Mouse (Mus musculus) heart, adult 8-10 months (tissue): Measurements from ENCODE around the gene Apoa2. TPM values are rescaled to one million over a fixed set of nuclear protein-coding genes. Genes with fewer than 3 reads are reported as not detected.

ENCODE experiments used
- DNase-seq: peaks from one replicate; pipeline ENCODE4 v3.0.0; 2022; ENCODE audit warnings: low spot score
- total RNA-seq, 4 experiments: library from RNA; stranded (reverse); gene quantifications; 2 replicates each; pipeline ENCODE4 v1.2.4; 2022

Apoa2 gene
- total RNA-seq, 4 experiments from 2014 or later = 1.8 to 4.9 (median 1.9) TPM

DNA sequence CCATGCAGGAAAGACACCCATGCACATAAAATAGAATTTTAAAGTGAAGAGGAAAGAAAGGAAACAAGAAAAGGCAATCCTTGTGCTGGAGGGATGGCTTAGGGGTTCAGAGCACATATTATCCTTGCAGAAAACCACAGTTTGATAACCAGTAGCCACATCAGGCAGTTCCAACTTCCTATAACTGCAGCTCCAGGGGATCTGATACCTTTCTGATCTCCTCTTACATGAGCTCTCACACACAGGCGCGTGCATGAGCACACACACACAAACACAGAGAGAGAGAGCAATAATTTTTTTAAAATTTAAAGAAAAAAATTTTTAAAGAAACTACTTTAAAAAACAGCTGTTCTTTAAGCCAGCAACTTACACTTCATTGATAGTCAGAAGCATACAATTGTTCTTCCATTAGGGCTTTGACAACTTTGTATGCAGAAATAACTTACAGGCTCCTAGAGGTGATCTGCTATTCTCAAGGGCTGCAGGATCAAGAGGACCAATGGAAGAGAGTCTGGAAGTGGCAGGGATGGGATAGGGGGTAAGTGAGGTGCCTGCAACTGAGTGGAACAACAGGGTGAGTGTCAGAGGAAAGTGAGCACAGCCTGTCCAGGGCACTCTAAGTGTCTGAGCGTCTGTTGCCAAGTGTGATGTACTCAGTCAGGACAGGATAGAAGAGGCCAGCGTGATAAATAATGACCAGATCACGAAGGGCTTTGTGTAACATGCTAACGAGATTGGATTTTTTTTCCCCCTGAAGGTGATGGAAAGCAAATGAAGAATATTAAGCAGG lies 19.0 kb upstream of the Apoa2 start:
- no peak for DNase-seq

DNA sequence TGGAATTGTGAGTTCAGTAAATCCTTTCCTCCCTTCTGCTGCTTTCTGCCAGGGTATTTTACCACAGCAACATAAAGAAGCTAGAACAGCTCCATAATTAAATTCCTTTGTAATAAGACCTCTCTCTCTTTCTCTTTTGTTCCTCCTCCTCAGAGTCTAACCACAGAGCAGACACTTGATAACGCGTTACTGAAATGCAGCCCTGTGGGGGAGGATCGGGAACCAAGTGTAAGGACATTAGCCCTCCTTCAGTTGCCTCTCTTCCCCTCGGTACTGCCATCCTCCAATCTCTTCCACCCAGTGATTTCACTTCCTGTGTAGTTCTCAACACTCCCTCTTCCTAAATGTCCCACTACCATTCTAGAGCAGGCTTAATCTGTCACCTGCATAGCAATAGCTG lies 15.4 kb upstream of the Apoa2 start:
- DNase-seq = no peak

DNA sequence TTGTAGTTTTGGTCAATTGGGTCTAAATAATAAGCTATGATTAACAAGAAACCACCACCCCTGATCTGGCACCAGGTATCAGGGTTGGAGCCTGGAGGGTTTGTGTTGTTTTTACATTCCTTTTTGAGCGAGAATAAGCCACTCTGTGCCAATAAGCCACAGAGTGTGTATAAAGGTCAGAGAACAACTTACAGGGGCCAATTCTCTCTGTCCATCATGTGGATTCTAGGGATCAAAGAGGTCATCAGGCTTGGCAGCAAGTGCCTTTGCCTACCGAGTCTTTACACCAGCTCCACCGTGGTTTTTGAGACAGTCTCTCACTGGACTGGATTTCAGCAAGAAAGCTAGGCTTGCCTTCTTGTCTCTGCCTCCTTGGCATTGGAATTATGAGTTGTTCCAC lies 12.0 kb upstream of the Apoa2 start:
- DNase-seq = no peak

DNA sequence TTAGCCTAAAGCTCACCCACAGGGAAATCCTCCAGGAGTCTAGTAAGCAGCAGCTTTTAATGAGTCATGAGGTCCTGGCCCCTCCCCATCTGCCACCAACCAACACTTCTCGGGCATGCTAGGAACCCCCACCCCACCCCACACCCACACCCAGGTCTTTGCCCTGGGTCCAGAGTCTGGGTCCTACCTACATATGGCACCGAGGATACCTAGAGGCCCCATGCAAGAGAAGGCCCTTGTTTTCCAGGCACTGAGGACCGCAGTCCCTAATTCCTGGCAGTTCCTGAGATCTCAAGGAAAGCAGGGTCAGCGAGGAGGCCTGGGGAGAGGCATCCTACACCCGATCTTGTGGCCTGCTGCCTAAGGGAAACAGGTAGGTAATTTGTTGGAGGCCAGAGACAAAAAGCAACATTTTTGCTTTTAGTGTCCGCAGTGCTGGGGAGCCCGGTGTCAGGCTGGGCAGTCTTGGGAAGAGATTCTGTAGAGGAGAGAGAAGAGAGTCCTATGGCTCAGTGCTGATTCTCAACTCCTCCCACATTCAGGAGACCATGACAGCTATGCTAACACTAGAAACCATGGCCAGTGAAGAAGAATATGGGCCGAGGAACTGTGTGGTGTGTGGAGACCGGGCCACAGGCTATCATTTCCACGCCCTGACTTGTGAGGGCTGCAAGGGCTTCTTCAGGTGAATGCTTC lies 10.9 kb upstream of the Apoa2 start, which contains the start of gene Nr1i3:
TSS of gene Nr1i3 (plus strand) at position 170 of the 696 bp plus-strand sequence.
- no peak for DNase-seq

DNA sequence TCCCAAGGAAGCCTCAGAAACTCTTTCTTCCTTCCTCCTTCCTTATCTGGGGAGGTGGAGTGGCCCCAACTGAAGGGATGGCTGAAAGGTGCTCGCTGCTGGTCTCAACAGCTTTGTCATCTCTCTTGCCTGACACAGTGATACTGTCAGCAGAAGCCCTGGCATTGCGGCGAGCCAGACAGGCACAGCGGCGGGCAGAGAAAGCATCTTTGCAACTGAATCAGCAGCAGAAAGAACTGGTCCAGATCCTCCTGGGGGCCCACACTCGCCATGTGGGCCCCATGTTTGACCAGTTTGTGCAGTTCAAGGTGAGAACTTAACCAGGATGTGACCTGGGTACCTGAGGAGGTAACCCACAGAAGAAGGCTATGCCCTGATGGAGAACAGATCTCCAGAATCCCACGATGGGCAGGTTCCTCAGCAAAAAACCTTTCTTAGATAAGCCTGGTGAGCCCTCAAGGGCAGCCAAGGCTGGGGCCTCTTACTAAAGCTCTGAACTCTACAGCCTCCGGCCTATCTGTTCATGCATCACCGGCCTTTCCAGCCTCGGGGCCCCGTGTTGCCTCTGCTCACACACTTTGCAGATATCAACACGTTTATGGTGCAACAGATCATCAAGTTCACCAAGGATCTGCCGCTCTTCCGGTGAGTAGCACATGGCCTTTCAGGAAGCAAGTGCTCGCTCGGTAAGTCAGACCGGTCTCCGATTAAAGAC lies 8.5 kb upstream of the Apoa2 start:
- no peak for DNase-seq

DNA sequence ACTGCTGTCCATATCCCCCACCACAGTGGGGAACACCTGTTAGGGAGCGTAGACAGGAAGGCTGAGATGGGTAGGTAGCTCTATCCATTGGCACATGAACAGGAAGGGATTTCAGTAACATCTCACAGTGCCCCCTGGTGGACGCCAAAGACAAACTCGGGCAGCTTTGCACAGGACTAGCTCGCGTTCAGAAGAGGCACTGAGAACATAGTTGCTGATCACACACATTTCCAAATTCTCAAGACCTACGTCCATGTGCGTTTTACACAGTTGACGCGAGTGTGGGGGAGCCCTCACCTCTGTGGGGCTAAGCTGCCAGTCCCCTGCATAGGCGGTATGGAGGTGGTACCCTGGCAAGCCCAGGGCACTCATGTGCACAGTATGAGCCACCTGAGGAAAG lies 4.0 kb upstream of the Apoa2 start:
- DNase-seq = peak; percentile 86

DNA sequence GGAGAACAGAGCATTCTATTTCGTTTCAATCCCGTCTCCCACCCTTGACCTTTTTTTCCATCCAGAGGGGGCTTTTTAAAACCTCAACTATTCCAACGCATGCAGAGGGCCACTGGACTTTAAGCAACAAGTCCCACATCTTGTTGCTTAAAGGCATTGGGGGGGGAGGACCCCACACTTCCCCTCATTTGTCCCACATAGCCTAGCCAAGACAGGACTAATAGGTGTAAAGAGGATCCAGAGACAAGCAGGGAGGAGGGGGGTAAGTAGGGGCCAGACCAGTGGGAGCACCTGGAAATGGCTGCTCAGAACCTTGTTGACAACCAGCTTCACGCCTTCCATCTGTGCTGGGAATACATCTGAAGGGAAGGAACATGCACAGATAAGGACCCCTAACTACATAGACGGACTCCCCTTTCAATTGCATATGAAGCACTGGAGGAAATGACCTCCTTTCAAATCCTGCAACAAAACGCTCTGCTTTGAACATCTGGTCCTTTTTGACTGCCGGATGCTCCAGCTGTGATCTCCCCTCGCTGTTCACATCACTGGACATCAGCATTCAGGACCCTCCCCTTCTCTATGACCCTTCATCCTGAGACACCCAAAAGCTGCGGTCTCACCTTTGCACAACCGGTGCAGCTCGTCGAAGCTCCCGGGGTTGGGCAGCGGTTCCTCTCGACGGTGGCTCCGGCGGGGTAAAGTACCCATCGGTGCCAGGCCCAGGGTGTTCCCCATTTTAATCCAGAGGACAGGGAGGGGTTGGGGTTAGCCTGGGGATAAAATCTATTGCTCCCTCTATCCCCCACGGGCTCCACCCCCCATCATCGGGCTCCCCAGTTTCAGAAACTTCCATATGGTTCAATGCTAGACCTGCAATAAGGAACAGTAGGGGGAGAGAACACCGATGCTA lies 3.3 kb upstream of the Apoa2 start:
- no peak for DNase-seq

DNA sequence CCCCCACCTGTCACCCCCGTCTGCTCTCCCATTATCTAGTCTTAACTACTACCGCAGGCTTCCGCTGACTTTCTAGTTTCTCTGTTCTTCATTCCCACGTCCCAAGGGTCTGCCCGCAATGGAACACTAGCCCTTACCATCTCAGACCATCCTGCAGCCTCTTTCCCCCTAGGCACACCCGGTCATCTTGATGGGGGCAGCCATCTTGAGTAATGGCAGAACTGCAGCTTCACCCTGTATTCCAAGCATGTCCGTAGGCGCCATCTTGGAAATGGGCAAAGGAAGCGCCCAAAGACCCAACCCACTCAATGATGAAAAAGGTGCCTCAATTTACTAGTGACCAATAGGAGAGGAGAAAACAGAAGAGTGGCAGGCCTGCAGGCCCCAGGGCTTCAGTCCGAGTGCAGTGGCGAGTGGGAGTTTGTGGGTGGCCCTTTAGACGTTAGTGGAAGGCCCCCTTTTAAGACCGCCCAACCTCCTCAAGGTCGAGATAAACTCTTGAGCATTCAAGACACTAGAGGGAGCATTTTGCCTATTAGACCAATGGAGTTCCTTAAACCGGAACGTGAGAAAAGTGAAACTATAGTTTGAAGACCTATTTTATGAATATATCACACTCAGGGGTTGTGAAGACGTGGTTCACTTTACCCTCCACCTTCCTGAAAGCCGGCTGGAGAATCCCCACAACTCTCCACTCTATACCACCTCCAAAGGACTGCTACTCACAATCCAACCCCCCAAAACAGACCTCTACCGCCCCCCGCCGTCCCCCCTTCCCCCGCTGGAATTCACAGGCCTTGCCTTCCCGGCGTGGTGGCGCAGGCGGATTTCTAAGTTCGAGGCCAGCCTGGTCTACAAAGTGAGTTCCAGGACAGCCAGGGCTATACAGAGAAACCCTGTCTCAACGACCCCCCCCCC lies 2.4 kb upstream of the Apoa2 start, which contains the start of gene Tomm40l:
TSS of gene Tomm40l (minus strand) at position 277 of the 918 bp plus-strand sequence.
- DNase-seq = peak; percentile 98

DNA sequence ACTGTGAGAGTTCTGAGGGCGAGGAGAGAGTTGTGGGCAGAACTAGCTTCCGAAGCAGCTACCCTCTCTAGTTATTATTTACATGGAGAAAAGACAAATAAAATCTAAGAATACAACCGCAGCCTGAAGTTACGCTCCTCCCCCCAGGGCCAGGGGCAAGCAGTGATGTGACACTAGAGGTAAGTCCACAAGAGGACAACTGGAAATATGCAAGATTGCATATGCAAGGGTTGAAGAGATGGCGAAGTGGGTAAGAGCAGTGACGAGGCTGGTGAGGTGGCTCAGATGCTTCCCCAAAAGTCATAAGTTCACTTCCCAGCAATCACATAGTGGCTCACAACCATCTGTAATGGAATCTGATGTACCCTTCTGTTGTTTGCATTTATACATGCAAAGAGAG lies 1.7 kb upstream of the Apoa2 start:
- DNase-seq = no peak

DNA sequence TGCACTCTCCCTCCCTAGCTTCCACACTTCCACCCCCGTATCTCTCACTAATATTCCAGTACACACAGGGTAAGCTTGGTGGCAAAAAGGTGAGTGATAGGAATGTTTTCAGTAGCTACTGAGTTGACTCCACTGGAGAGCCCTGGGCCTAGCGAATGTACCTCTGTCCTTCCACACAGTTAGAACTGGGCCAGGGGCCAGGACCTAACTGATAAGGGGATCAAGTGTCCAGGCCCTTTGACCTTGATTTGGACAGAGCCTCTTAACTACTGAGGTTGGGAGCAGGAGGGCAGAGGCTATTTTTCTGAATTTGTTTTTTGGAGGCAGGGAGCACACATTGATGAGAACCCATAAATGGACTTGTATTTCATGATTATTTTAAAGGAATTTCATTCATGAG lies 1.1 kb upstream of the Apoa2 start:
- DNase-seq = no peak

DNA sequence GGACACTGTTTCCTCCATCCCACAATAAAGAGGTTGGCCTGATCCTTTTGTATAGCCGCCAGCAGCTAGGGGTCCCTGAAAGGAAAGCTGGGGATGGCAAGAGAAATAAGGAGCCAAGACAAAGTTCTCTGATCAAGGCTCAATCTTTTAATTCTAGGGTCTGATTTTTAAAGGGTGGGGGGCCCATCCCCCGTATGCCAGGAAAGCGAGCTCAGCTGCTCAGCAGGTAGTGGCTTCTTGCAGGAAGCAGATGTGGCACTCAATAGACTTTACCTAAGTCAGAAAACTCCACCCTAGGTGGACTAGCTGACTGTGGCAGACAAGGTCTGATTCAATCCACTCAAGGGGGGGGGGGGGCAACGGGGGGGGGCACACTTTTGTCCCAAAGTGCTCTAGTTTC lies 1.9 kb downstream of the Apoa2 start:
- no peak for DNase-seq

DNA sequence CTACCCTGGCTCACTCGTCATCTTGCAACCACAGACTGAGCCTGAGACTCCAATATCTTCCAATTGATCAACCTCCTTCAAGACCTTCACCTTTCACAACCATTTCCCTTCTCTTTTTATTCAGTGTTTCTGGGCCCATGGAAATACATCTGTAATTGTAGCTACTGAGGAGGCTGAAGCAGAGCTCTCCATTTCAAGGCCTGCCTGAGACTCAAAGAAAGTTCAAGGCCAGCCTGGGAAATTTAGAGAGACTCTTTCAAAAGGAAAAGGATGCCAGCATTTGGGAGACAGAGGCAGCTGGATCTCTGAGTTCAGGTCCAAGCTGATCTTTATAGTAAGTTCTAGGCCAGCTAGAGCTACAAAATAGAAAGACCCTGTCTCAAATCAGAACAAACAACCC lies 3.0 kb downstream of the Apoa2 start:
- DNase-seq = no peak

DNA sequence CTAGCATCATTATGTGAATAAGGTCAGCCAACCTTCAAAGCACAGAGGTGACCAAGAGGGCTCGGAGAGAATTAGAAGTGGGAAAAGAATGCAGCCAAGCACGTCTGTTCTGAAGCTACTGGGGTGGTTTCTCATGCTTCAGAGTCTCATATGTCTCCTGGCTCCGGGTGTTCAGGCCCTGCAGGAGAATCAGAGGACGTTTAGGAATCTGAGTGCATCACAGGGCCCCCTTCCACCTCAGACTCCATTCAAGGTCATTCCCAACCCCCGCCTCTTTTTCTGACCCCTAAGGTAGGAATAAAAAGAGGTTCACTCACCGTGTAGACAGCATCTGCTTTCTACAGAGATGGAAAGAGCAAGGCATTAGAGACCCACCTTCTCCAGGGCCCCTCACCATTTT lies 4.9 kb downstream of the Apoa2 start:
- DNase-seq = no peak

DNA sequence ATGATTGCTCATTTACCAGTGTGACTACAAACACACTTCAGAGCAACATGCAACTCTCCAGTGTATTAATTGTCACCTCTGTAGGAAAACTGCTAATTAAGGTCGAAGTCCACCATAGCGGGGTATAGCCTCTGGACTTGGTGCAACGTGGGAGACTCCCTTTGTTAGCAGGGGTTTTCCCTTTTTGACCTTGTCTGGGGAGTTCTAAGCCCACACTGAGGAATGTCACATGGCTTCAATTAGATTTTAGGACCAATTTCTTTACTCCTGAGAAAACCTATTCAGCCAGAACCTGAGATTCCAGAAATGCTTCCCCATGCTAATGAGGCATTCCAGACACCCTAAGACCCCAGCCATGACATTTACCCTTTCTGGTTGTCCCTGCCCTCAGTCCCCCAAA lies 5.4 kb downstream of the Apoa2 start:
- DNase-seq = no peak

DNA sequence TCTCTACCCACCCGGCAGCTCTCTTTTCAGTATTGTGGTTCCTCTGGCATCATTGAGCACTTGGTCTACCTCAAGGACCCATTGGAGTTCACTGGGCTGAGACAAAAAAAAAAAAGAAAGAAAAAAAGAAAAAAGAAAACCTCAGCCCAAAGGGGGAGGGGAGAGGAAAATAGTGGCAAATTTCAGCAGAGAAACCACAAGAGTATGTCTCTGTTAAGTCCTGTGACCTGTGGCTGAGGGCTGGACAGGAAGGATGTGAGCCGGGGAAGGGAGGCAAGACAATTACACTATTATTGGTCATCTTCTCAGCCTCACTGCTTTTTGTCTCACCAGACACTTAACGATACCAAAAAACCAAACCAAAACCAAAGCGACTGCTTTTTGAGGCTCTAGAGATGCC lies 7.0 kb downstream of the Apoa2 start:
- DNase-seq = no peak

DNA sequence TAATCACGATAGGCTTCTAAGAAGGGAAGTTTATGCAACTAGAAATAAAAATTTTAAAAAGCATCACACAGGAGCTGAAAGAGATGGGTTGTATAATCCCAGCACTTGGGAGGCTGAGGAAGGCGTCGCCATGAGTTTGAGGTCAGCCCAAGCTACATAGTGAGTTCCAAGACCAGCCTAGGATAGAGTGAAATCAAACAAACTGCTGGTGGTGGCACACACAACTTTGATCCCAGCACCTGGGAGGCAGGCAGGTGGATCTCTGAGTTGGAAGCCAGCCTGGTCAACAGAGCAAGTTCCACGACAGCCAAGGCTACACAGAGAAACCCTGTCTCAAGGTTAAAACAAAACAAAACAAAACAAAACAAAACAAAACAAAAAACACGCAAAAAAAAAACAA lies 7.5 kb downstream of the Apoa2 start:
- no peak for DNase-seq

DNA sequence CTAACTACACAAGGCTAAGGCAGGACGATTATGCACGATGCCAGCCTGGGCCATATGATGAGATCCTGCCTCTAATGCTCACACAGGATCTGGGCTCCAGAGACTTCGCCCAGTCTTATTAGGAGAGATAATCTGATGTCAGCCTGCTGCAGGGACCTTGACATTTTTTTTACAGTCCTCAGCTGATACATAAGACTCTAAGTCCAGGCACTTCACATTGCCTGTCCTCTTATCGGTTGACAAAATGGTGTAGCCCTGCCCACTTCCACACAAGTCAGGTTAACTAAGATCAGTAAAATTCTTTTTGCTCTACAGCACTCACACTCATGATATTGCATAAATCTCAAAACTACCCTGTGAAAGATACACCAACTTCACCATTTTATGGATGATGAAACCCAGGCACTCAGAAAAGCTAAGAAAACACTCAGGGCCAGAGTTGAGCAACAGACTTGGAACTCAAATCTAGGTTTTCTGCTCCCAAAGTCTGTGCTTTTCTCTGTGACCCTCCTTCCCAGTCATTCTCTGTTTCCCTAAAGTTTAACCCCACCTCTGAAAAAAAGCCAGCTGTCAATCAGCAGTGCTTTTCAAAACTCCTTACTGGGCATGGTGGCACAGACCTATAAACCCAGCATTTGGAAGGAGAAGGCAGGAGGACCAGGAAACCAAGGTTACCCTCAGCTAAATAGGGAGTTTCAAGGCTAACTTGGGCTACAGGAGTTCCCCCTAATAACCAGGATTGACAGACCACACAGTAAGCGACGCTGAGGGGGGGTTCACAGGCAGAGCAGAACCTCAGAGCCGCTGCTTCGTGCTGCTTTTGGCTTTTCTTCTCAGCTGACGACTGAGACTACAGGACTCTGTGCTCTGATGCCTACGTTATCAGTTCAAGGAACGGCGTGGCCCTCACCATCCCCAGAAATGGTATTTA lies 8.2 kb downstream of the Apoa2 start:
- DNase-seq = no peak

DNA sequence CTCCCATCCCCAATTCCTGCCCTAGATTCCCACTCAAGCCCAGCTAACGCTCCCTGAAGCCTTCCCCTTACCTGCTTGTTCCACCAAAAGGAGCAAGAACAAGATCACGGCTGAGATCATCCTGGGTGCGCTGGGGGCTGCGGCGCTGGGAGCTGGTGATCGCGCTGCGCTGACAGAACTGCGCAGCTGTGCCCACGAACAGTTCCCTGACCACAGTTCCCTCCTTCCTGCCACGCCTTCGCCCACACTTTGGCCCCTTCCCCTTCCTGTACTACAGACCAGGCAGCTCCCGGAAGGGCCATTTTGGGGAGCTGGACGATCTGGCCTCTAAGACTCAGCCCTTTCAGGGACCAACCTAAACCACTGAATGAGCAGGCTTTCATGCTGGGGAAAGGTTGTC lies 9.3 kb downstream of the Apoa2 start, which contains the start of gene Fcer1g:
TSS of gene Fcer1g (minus strand) at position 240 of the 400 bp plus-strand sequence.
- DNase-seq = no peak

DNA sequence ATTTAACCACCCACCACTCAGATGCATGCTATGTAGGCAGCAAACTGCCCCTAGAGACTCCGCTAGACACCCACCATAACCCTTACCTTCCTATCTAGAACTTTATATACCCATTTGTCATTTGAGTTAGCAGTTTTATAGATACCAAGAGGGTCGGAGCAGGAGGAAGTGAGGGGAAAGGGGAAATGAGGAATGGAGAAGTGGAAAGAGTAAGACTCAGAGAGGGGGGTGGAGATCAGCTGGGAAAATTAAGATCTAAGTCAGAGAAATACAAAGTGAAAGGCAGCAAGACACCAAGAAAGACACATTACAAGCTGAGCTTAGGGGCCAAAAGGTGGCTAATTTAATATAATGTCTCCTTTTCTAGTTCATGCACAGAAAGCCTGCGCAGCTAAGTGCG lies 9.7 kb downstream of the Apoa2 start:
- no peak for DNase-seq
